Mouse (Mus musculus): Measurements from ENCODE around the gene Tor2a. TPM values are rescaled to one million over a fixed set of nuclear protein-coding genes. Genes with fewer than 3 reads are reported as not detected.
A peak's percentile ranks its signal among the peaks of the same experiment; 100 is the strongest.

Tor2a gene
- polyA plus RNA-seq, 1 experiment, result 72.5 TPM

GRCm38 (mm10) chr2:32772626-32773279 lies 15.7 kb downstream of the Tor2a start:
- TF ChIP-seq CTCF (conservative IDR thresholded peaks at IDR 0.05; ENCODE audit: insufficient read depth, insufficient read length, low read depth, low read length) (no peak), POLR2A (IDR thresholded peaks at IDR 0.05; ENCODE audit: low read depth, low read length) (no peak)
- 85% methylated on average over 8 of the region's 8 CpGs for WGBS
- Histone ChIP-seq H3K4me3 (ENCODE audit: insufficient read depth, low read depth, low read length) (no peak overlapping the region), H3K36me3 (ENCODE audit: control insufficient read depth, insufficient read depth, low read length) (no peaks in the 10 kb centered on the region), H3K4me1 (ENCODE audit: control insufficient read depth, insufficient read depth, low read length) (no peaks in the 10 kb centered on the region; the same call in 1 of the 2 replicates), H3K27ac (ENCODE audit: insufficient read depth, low read depth, low read length) (no peak overlapping the region), H3K27me3 (replicated peaks; ENCODE audit: control insufficient read depth, insufficient read depth, low read length) (no peaks in the 10 kb centered on the region)
- DNase-seq, result no peak

GRCm38 (mm10) chr2:32775359-32776074 lies 18.5 kb downstream of the Tor2a start, which contains the start of the genes Ttc16 and Ptrh1:
Gene Ttc16, minus strand, starts transcription at chr2:32775633.
Gene Ptrh1, plus strand, starts transcription at chr2:32775786.
- Histone ChIP-seq H3K4me3 (ENCODE audit: insufficient read depth, low read depth, low read length) (peak within 1 kb of the TSS; percentile 75), H3K27ac (ENCODE audit: insufficient read depth, low read depth, low read length) (peak within 1 kb of the TSS; percentile 94), H3K36me3 (ENCODE audit: control insufficient read depth, insufficient read depth, low read length) (no peaks in the 10 kb centered on the region), H3K27me3 (replicated peaks; ENCODE audit: control insufficient read depth, insufficient read depth, low read length) (no peaks in the 10 kb centered on the region), H3K4me1 (ENCODE audit: control insufficient read depth, insufficient read depth, low read length) (no peaks in the 10 kb centered on the region; the same call in 1 of the 2 replicates)
- TF ChIP-seq CTCF (conservative IDR thresholded peaks at IDR 0.05; ENCODE audit: insufficient read depth, insufficient read length, low read depth, low read length) (0 out of 2 replicates have a peak, but pooled peaks have one; percentile 3), POLR2A (IDR thresholded peaks at IDR 0.05; ENCODE audit: low read depth, low read length) (no peak)
- DNase-seq, result peak; percentile 99
- WGBS, result under 1% methylated on average over 46 of the region's 46 CpGs

GRCm38 (mm10) chr2:32776192-32776591 lies 19.2 kb downstream of the Tor2a start:
- Histone ChIP-seq H3K36me3 (ENCODE audit: control insufficient read depth, insufficient read depth, low read length) (no peaks in the 10 kb centered on the region), H3K4me1 (ENCODE audit: control insufficient read depth, insufficient read depth, low read length) (no peaks in the 10 kb centered on the region; the same call in 1 of the 2 replicates), H3K27me3 (replicated peaks; ENCODE audit: control insufficient read depth, insufficient read depth, low read length) (no peaks in the 10 kb centered on the region), H3K4me3 (ENCODE audit: insufficient read depth, low read depth, low read length) (no peak overlapping the region), H3K27ac (ENCODE audit: insufficient read depth, low read depth, low read length) (no peak overlapping the region)
- no peak for DNase-seq
- 24% methylated on average over 22 of the region's 22 CpGs for whole genome bisulfite sequencing
- TF ChIP-seq CTCF (conservative IDR thresholded peaks at IDR 0.05; ENCODE audit: insufficient read depth, insufficient read length, low read depth, low read length) (no peak), POLR2A (IDR thresholded peaks at IDR 0.05; ENCODE audit: low read depth, low read length) (no peak)

- H3K27me3 ChIP-seq (replicated peaks; ENCODE audit: control insufficient read depth, insufficient read depth, low read length), result no peaks in the 10 kb centered on the region
- TF ChIP-seq CTCF (conservative IDR thresholded peaks at IDR 0.05; ENCODE audit: insufficient read depth, insufficient read length, low read depth, low read length) (no peak), POLR2A (IDR thresholded peaks at IDR 0.05; ENCODE audit: low read depth, low read length) (no peak)
- no peak overlapping the region for H3K27ac ChIP-seq (ENCODE audit: insufficient read depth, low read depth, low read length)
- H3K36me3 ChIP-seq (ENCODE audit: control insufficient read depth, insufficient read depth, low read length), result no peaks in the 10 kb centered on the region
- H3K4me3 ChIP-seq (ENCODE audit: insufficient read depth, low read depth, low read length), result no peak overlapping the region
- no peak for DNase-seq
- no peaks in the 10 kb centered on the region; the same call in 1 of the 2 replicates for H3K4me1 ChIP-seq (ENCODE audit: control insufficient read depth, insufficient read depth, low read length)
- 94% methylated on average over 6 of the region's 6 CpGs for WGBS
These were observed 21.0 kb downstream of the Tor2a start for GRCm38 (mm10) chr2:32778081-32778480.

- peak; percentile 63 for DNase-seq
These were observed 22.1 kb downstream of the Tor2a start for GRCm38 (mm10) chr2:32779131-32779530.

GRCm38 (mm10) chr2:32779714-32780113 lies 22.7 kb downstream of the Tor2a start:
- no peaks in the 10 kb centered on the region for H3K36me3 ChIP-seq (ENCODE audit: control insufficient read depth, insufficient read depth, low read length)
- TF ChIP-seq POLR2A (IDR thresholded peaks at IDR 0.05; ENCODE audit: low read depth, low read length) (no peak), CTCF (conservative IDR thresholded peaks at IDR 0.05; ENCODE audit: insufficient read depth, insufficient read length, low read depth, low read length) (no peak)
- no peaks in the 10 kb centered on the region for H3K27me3 ChIP-seq (replicated peaks; ENCODE audit: control insufficient read depth, insufficient read depth, low read length)
- WGBS, result 94% methylated on average over 6 of the region's 6 CpGs
- H3K4me3 ChIP-seq (ENCODE audit: insufficient read depth, low read depth, low read length), result no peak overlapping the region
- no peak overlapping the region for H3K27ac ChIP-seq (ENCODE audit: insufficient read depth, low read depth, low read length)
- no peak for DNase-seq
- no peaks in the 10 kb centered on the region; the same call in 1 of the 2 replicates for H3K4me1 ChIP-seq (ENCODE audit: control insufficient read depth, insufficient read depth, low read length)

More at GRCm38 (mm10) chr2:32779131-32779530, 22.1 kb downstream of the Tor2a start:
- Histone ChIP-seq H3K4me3 (ENCODE audit: insufficient read depth, low read depth, low read length) (no peak overlapping the region), H3K4me1 (ENCODE audit: control insufficient read depth, insufficient read depth, low read length) (no peaks in the 10 kb centered on the region; the same call in 1 of the 2 replicates), H3K27ac (ENCODE audit: insufficient read depth, low read depth, low read length) (no peak overlapping the region), H3K27me3 (replicated peaks; ENCODE audit: control insufficient read depth, insufficient read depth, low read length) (no peaks in the 10 kb centered on the region), H3K36me3 (ENCODE audit: control insufficient read depth, insufficient read depth, low read length) (no peaks in the 10 kb centered on the region)
- TF ChIP-seq POLR2A (IDR thresholded peaks at IDR 0.05; ENCODE audit: low read depth, low read length) (no peak), CTCF (conservative IDR thresholded peaks at IDR 0.05; ENCODE audit: insufficient read depth, insufficient read length, low read depth, low read length) (peak; percentile 81)
- WGBS, result 26% methylated on average over 8 of the region's 8 CpGs

- H3K36me3 ChIP-seq (ENCODE audit: control insufficient read depth, insufficient read depth, low read length), result no peaks in the 10 kb centered on the region
- DNase-seq, result no peak
- no peaks in the 10 kb centered on the region for H3K27me3 ChIP-seq (replicated peaks; ENCODE audit: control insufficient read depth, insufficient read depth, low read length)
- TF ChIP-seq CTCF (conservative IDR thresholded peaks at IDR 0.05; ENCODE audit: insufficient read depth, insufficient read length, low read depth, low read length) (no peak), POLR2A (IDR thresholded peaks at IDR 0.05; ENCODE audit: low read depth, low read length) (no peak)
- H3K4me3 ChIP-seq (ENCODE audit: insufficient read depth, low read depth, low read length), result no peak overlapping the region
- H3K27ac ChIP-seq (ENCODE audit: insufficient read depth, low read depth, low read length), result no peak overlapping the region
- H3K4me1 ChIP-seq (ENCODE audit: control insufficient read depth, insufficient read depth, low read length), result no peaks in the 10 kb centered on the region
- WGBS, result 80% methylated on average over 6 of the region's 6 CpGs
These were observed 24.7 kb downstream of the Tor2a start for GRCm38 (mm10) chr2:32781710-32782109.
